Mouse (Mus musculus) layer of hippocampus, adult 9-11 months (tissue): ENCODE data around the gene Gsdma3.
"Not testable (repeated sequence)": the region's sequence is repeated elsewhere in the genome, so short reads cannot be mapped to it uniquely, and the experiment has no call there.

Experiments
- DNase-seq: peaks from one replicate; pipeline ENCODE4 v3.0.0; 2022

Gene Gsdma3

GRCm38 (mm10) chr11:98671857-98672256 is 45.7 kb downstream of the Gsdma3 start:
- DNase-seq: no peak

GRCm38 (mm10) chr11:98672482-98672881 is 46.3 kb downstream of the Gsdma3 start:
- no peak for DNase-seq

- DNase-seq: not testable (repeated sequence)
These were observed 47.0 kb downstream of the Gsdma3 start for GRCm38 (mm10) chr11:98673136-98673535.

- DNase-seq: no peak
These were observed 49.7 kb downstream of the Gsdma3 start for GRCm38 (mm10) chr11:98675829-98676363.

GRCm38 (mm10) chr11:98680023-98680422 is 53.9 kb downstream of the Gsdma3 start:
- no peak for DNase-seq

- not testable (repeated sequence) for DNase-seq
These were observed 54.4 kb downstream of the Gsdma3 start for GRCm38 (mm10) chr11:98680595-98680994.

- no peak for DNase-seq
These were observed 55.0 kb downstream of the Gsdma3 start for GRCm38 (mm10) chr11:98681186-98681585.

GRCm38 (mm10) chr11:98681786-98682745 is 55.9 kb downstream of the Gsdma3 start, which contains the start of gene Psmd3:
Gene Psmd3 (plus strand): TSS chr11:98682554.
- peak; percentile 97 for DNase-seq

- DNase-seq: no peak
These were observed 56.7 kb downstream of the Gsdma3 start for GRCm38 (mm10) chr11:98682811-98683210.

GRCm38 (mm10) chr11:98685642-98686041 is 59.5 kb downstream of the Gsdma3 start:
- DNase-seq: no peak

GRCm38 (mm10) chr11:98686976-98687375 is 60.8 kb downstream of the Gsdma3 start:
- DNase-seq: no peak
